Mouse (Mus musculus) embryonic facial prominence, embryonic 11.5 days (tissue): ENCODE results near the gene Ttc4. TPM values are rescaled to one million over a fixed set of nuclear protein-coding genes. Genes with fewer than 3 reads are reported as not detected.

Source experiments
- ATAC-seq: fragments of 200-750 bp; cut with Nextera tagmentation; replicated peaks from 2 replicates; pipeline ENCODE4 v1.8.0; 2017; ENCODE audit warnings: low read depth; ENCODE audit not compliant: insufficient number of reproducible peaks, low FRiP score, low TSS enrichment
- DNase-seq: peaks from one replicate; pipeline ENCODE4 v3.0.0-alpha.2; 2015; ENCODE audit warnings: low spot score
- H3K27ac ChIP-seq: fragments of 300-500 bp; sonication (generic); replicated peaks from 2 replicates; pipeline ENCODE4 v1.5.1; 2014; ENCODE audit warnings: mild to moderate bottlenecking, low read depth, low read length, control low read depth
- H3K27me3 ChIP-seq: fragments of 300-500 bp; sonication (generic); 2 replicates; pipeline ENCODE4 v1.6.1; 2014; ENCODE audit warnings: mild to moderate bottlenecking, low read length, moderate library complexity, mixed read lengths; ENCODE audit not compliant: control insufficient read depth, insufficient read depth
- H3K36me3 ChIP-seq: fragments of 300-500 bp; sonication (generic); replicated peaks from 2 replicates; pipeline ENCODE4 v1.6.1; 2014; ENCODE audit warnings: low read depth, mild to moderate bottlenecking, low read length, moderate library complexity, mixed read lengths; ENCODE audit not compliant: control insufficient read depth, insufficient read depth
- H3K4me1 ChIP-seq: fragments of 300-500 bp; sonication (generic); 2 replicates; pipeline ENCODE4 v1.6.1; 2014; ENCODE audit warnings: low read length, mixed read lengths; ENCODE audit not compliant: control insufficient read depth, insufficient read depth
- H3K4me2 ChIP-seq: fragments of 300-500 bp; sonication (generic); 2 replicates; pipeline ENCODE4 v1.6.1; 2014; ENCODE audit warnings: low read depth, mild to moderate bottlenecking, control low read depth, low read length, moderate library complexity
- H3K4me3 ChIP-seq: fragments of 300-500 bp; sonication (generic); 2 replicates; pipeline ENCODE4 v1.5.1; 2014; ENCODE audit warnings: low read depth, low read length, control low read depth
- H3K9ac ChIP-seq: fragments of 300-500 bp; sonication (generic); replicated peaks from 2 replicates; pipeline ENCODE4 v1.6.1; 2014; ENCODE audit warnings: mild to moderate bottlenecking, control low read depth, low read length
- H3K9me3 ChIP-seq: fragments of 300-500 bp; sonication (generic); replicated peaks from 2 replicates; pipeline ENCODE4 v1.6.1; 2016; ENCODE audit warnings: mild to moderate bottlenecking, low read length, inconsistent platforms, mixed read lengths; ENCODE audit not compliant: control insufficient read depth
- WGBS: fragments of 180-500 bp; shearing (Covaris S2); extraction: QIAGEN DNeasy Blood & Tissue Kit; methylation state at CpG from one replicate; pipeline ENCODE4 v1.1.7; 2014; 5-methylcytosine and 5-hydroxymethylcytosine counted together
- polyA plus RNA-seq: library from polyadenylated mRNA; unstranded; fragments of >200 nt; fragmentation: Nextera tagmentation; extraction: Ambion mirVana; gene quantifications from 2 replicates; pipeline ENCODE4 v1.2.1, GENCODE M21; 2014

Gene Ttc4
- polyA plus RNA-seq, 1 experiment from 2014 or later, result 97.2 TPM

- Histone ChIP-seq H3K4me1 (no peaks in the 10 kb centered on the region), H3K9me3 (no peaks in the 10 kb centered on the region), H3K9ac (no peak overlapping the region), H3K27me3 (no peaks in the 10 kb centered on the region), H3K4me3 (no peak overlapping the region), H3K27ac (no peak overlapping the region), H3K4me2 (no peak overlapping the region), H3K36me3 (peaks cover 29% of the 10 kb centered on the region)
- no peak for ATAC-seq
- WGBS, result 92% methylated on average over 10 of the region's 10 CpGs
- no peak for DNase-seq
These were observed 13.1 kb downstream of the Ttc4 start for GRCm38 (mm10) chr4:106665673-106666072.

- no peak overlapping the region for H3K4me2 ChIP-seq
- no peak overlapping the region for H3K4me3 ChIP-seq
- H3K27me3 ChIP-seq, result no peaks in the 10 kb centered on the region
- peaks cover 29% of the 10 kb centered on the region for H3K36me3 ChIP-seq
- 91% methylated on average over 2 of the region's 2 CpGs for WGBS
- H3K9ac ChIP-seq, result no peak overlapping the region
- no peaks in the 10 kb centered on the region for H3K4me1 ChIP-seq
- H3K9me3 ChIP-seq, result no peaks in the 10 kb centered on the region
- DNase-seq (no peak), ATAC-seq (no peak)
- no peak overlapping the region for H3K27ac ChIP-seq
These were observed 13.5 kb downstream of the Ttc4 start for GRCm38 (mm10) chr4:106665269-106665668.

GRCm38 (mm10) chr4:106664697-106665096, 14.0 kb downstream of the Ttc4 start:
- Histone ChIP-seq H3K27me3 (no peaks in the 10 kb centered on the region), H3K4me3 (no peak overlapping the region), H3K9ac (no peak overlapping the region), H3K27ac (no peak overlapping the region), H3K36me3 (peaks cover 26% of the 10 kb centered on the region), H3K4me2 (no peak overlapping the region), H3K4me1 (no peaks in the 10 kb centered on the region), H3K9me3 (no peaks in the 10 kb centered on the region)
- ATAC-seq (no peak), DNase-seq (no peak)
- 92% methylated on average over 6 of the region's 6 CpGs for WGBS

- Histone ChIP-seq H3K36me3 (peaks cover 26% of the 10 kb centered on the region), H3K4me3 (no peak overlapping the region), H3K9me3 (no peaks in the 10 kb centered on the region), H3K4me2 (no peak overlapping the region), H3K27ac (no peak overlapping the region), H3K9ac (no peak overlapping the region), H3K27me3 (no peaks in the 10 kb centered on the region), H3K4me1 (no peaks in the 10 kb centered on the region)
- 96% methylated on average over 5 of the region's 5 CpGs for WGBS
- no peak for ATAC-seq
- DNase-seq, result no peak
These were observed 14.7 kb downstream of the Ttc4 start for GRCm38 (mm10) chr4:106663956-106664470.

GRCm38 (mm10) chr4:106655681-106656080, 23.1 kb downstream of the Ttc4 start:
- no peak overlapping the region for H3K4me3 ChIP-seq
- peaks cover 4% of the 10 kb centered on the region for H3K36me3 ChIP-seq
- H3K27ac ChIP-seq, result no peak overlapping the region
- H3K4me2 ChIP-seq, result no peak overlapping the region
- 92% methylated on average over 10 of the region's 10 CpGs for WGBS
- H3K4me1 ChIP-seq, result 0 out of 2 replicates have a peak, but pooled peaks cover 4% of the 10 kb centered on the region
- DNase-seq, result no peak
- no peak overlapping the region for H3K9ac ChIP-seq
- H3K9me3 ChIP-seq, result no peaks in the 10 kb centered on the region
- no peaks in the 10 kb centered on the region for H3K27me3 ChIP-seq
- ATAC-seq, result no peak

GRCm38 (mm10) chr4:106653051-106653450, 25.7 kb downstream of the Ttc4 start:
- Histone ChIP-seq H3K27ac (no peak overlapping the region), H3K36me3 (no peaks in the 10 kb centered on the region), H3K4me1 (0 out of 2 replicates have a peak, but pooled peaks cover 4% of the 10 kb centered on the region), H3K9me3 (no peaks in the 10 kb centered on the region), H3K27me3 (no peaks in the 10 kb centered on the region), H3K4me2 (no peak overlapping the region), H3K4me3 (no peak overlapping the region), H3K9ac (no peak overlapping the region)
- ATAC-seq (no peak), DNase-seq (no peak)
- 93% methylated on average over 15 of the region's 15 CpGs for WGBS

- DNase-seq (no peak), ATAC-seq (no peak)
- H3K9ac ChIP-seq, result no peak overlapping the region
- no peaks in the 10 kb centered on the region for H3K9me3 ChIP-seq
- no peak overlapping the region for H3K4me2 ChIP-seq
- 94% methylated on average over 3 of the region's 3 CpGs for WGBS
- 0 out of 2 replicates have a peak, but pooled peaks cover 4% of the 10 kb centered on the region for H3K4me1 ChIP-seq
- no peak overlapping the region for H3K4me3 ChIP-seq
- no peaks in the 10 kb centered on the region for H3K27me3 ChIP-seq
- H3K36me3 ChIP-seq, result no peaks in the 10 kb centered on the region
- H3K27ac ChIP-seq, result no peak overlapping the region
These were observed 26.2 kb downstream of the Ttc4 start for GRCm38 (mm10) chr4:106652546-106652945.

- peak within 1 kb of the TSS; percentile 8; the same call in 1 of the 2 replicates for H3K27ac ChIP-seq
- peak within 1 kb of the TSS; percentile 68 for H3K9ac ChIP-seq
- H3K4me3 ChIP-seq, result peak within 1 kb of the TSS; percentile 46
- DNase-seq (peak; percentile 99), ATAC-seq (peak; percentile 94)
- H3K36me3 ChIP-seq, result no peaks in the 10 kb centered on the region
- H3K9me3 ChIP-seq, result no peaks in the 10 kb centered on the region
- 0 out of 2 replicates have a peak, but pooled peaks cover 4% of the 10 kb centered on the region for H3K4me1 ChIP-seq
- H3K27me3 ChIP-seq, result no peaks in the 10 kb centered on the region
- WGBS, result 3% methylated on average over 40 of the region's 40 CpGs
- H3K4me2 ChIP-seq, result peak within 1 kb of the TSS; percentile 67
These were observed 27.8 kb downstream of the Ttc4 start, which contains the start of gene Pars2 for GRCm38 (mm10) chr4:106650833-106651527. Gene Pars2, plus strand, starts transcription at chr4:106651069.
